ENCODE assay signal across 21 mouse cellular contexts in genomic region chr4:145055792-145056191, GRCm38 (mm10).
"Had no signal": no experiment of that assay in that cellular context is flagged by ENCODE, and none has a peak within 500 bp of the region (broad histone marks: within the 10 kb centered on the region; RNA-seq: fewer than 3 reads in every experiment).

No protein-coding gene starts in this region.

- ATAC-seq: hindbrain, postnatal 0 days; inflammation-experienced regulatory T-cells, adult 6 months; liver, embryonic 12.5 days; midbrain, embryonic 13.5 days; midbrain, embryonic 16.5 days had no signal

- H3K9ac ChIP-seq: hindbrain, embryonic 13.5 days; liver, embryonic 12.5 days; liver, embryonic 15.5 days; lung, embryonic 15.5 days; midbrain, embryonic 13.5 days; neural tube, embryonic 13.5 days had no signal

- H3K4me3 ChIP-seq: hindbrain, embryonic 13.5 days; left cerebral cortex, adult 2 months; liver, embryonic 12.5 days; liver, embryonic 15.5 days; lung, embryonic 15.5 days; megakaryocyte, embryonic 14.5 days; midbrain, embryonic 10.5 days; midbrain, embryonic 13.5 days; myocyte; neural tube, embryonic 13.5 days had no signal

- H3K27ac ChIP-seq: hindbrain, embryonic 13.5 days; hindbrain, postnatal 0 days; left cerebral cortex, adult 2 months; liver, embryonic 12.5 days; liver, embryonic 15.5 days; lung, embryonic 15.5 days; midbrain, embryonic 10.5 days; midbrain, embryonic 13.5 days; neural tube, embryonic 13.5 days; stomach, postnatal 0 days had no signal

- DNase-seq: layer of hippocampus, postnatal 36 days; lung, adult 18-20 months; lung, postnatal 10 days; lung, postnatal 36 days; thymus, adult 2 months; thymus, postnatal 14 days; thymus, postnatal 4 days had no signal

- H3K4me2 ChIP-seq: hindbrain, embryonic 13.5 days; liver, embryonic 12.5 days; liver, embryonic 15.5 days; lung, embryonic 15.5 days; midbrain, embryonic 13.5 days; neural tube, embryonic 13.5 days had no signal

- H3K27me3 ChIP-seq: hindbrain, embryonic 13.5 days; liver, embryonic 12.5 days; liver, embryonic 15.5 days; lung, embryonic 15.5 days; megakaryocyte, embryonic 14.5 days; midbrain, embryonic 13.5 days; neural tube, embryonic 13.5 days had no signal

- H3K4me1 ChIP-seq: midbrain, embryonic 10.5 days had no signal

- H3K9me3 ChIP-seq: hindbrain, embryonic 13.5 days; liver, embryonic 12.5 days; liver, embryonic 15.5 days; lung, embryonic 15.5 days; megakaryocyte, embryonic 14.5 days; midbrain, embryonic 10.5 days; midbrain, embryonic 13.5 days; neural tube, embryonic 13.5 days had no signal
